Comparison of ENCODE assay signal across 8 mouse cellular contexts in genomic region chr7:46845211-46845977, GRCm38 (mm10). TPM values are rescaled to one million over a fixed set of nuclear protein-coding genes. Genes with fewer than 3 reads are reported as not detected.
A peak's percentile ranks its signal among the peaks of the same experiment; 100 is the strongest.
DNase-seq lines count a peak whose midpoint lies in the region; ATAC-seq and TF ChIP-seq lines count a peak whose summit lies in the region.

No protein-coding gene starts in this region.

- TF ChIP-seq CTCF in lung, postnatal 0 days (IDR thresholded peaks at IDR 0.05): peak; percentile 14; the same call in 1 of the 2 replicates

- peak overlapping the region; percentile 92 for H3K9ac ChIP-seq in hindbrain, embryonic 11.5 days (ENCODE audit: low read depth, low read length)
- H3K9ac ChIP-seq in lung, postnatal 0 days (replicated peaks; ENCODE audit: low read depth): peak overlapping the region; percentile 87

- peaks cover 3% of the 10 kb centered on the region; the same call in 1 of the 2 replicates for H3K4me1 ChIP-seq in hindbrain, embryonic 11.5 days (replicated peaks; ENCODE audit: control insufficient read depth, insufficient read depth, low read length)
- H3K4me1 ChIP-seq in lung, postnatal 0 days (ENCODE audit: insufficient read depth, low read depth, low read length): peaks cover 23% of the 10 kb centered on the region; the same call in 1 of the 2 replicates

- H3K36me3 ChIP-seq in hindbrain, embryonic 11.5 days (ENCODE audit: control insufficient read depth, insufficient read depth, low read length): 0 out of 2 replicates have a peak, but pooled peaks cover 2% of the 10 kb centered on the region
- H3K36me3 ChIP-seq in lung, postnatal 0 days (ENCODE audit: insufficient read depth, low read length): peaks cover 10% of the 10 kb centered on the region

- under 1% methylated on average over 45 of the region's 51 CpGs for WGBS in hindbrain, embryonic 11.5 days
- under 1% methylated on average over 51 of the region's 51 CpGs for WGBS in lung, postnatal 0 days

- H3K27ac ChIP-seq in hindbrain, embryonic 11.5 days (ENCODE audit: low read depth, low read length): peak overlapping the region; percentile 53; the same call in 1 of the 2 replicates
- peak overlapping the region; percentile 96 for H3K27ac ChIP-seq in lung, postnatal 0 days (ENCODE audit: low read length)

- no peaks in the 10 kb centered on the region for H3K27me3 ChIP-seq in hindbrain, embryonic 11.5 days (ENCODE audit: control insufficient read depth, insufficient read depth, low read length)
- H3K27me3 ChIP-seq in lung, postnatal 0 days (replicated peaks; ENCODE audit: insufficient read depth, low read length): no peaks in the 10 kb centered on the region

- peak overlapping the region; percentile 96 for H3K4me2 ChIP-seq in hindbrain, embryonic 11.5 days (replicated peaks; ENCODE audit: low read depth, low read length)
- peak overlapping the region; percentile 98 for H3K4me2 ChIP-seq in lung, postnatal 0 days (replicated peaks; ENCODE audit: low read depth, low read length)

- ATAC-seq in hindbrain, embryonic 11.5 days (ENCODE audit: low FRiP score): peak; percentile 87
- peak; percentile 96 for ATAC-seq in lung, postnatal 0 days

- TF ChIP-seq EP300 in lung, postnatal 0 days (IDR thresholded peaks at IDR 0.05): no peak

- DNase-seq in Muller cell, postnatal 12 days (ENCODE audit: inconsistent ontology term): peak; percentile 94
- DNase-seq in cerebellum, adult 9-11 months: peak; percentile 88
- DNase-seq in frontal cortex, adult 2 months (ENCODE audit: extremely low spot score in 1 of 2, low spot score in 1 of 2): peak; percentile 75 to 94
- DNase-seq in hindbrain, embryonic 11.5 days (ENCODE audit: low spot score): peak; percentile 95
- DNase-seq in layer of hippocampus, postnatal 10 days (ENCODE audit: low spot score in 2 of 2): peak; percentile 91 to 94
- DNase-seq in lung, postnatal 0 days (ENCODE audit: low spot score): peak; percentile 96
- peak; percentile 88 for DNase-seq in ovary, postnatal 10 days (ENCODE audit: low spot score)
- DNase-seq in thymus, postnatal 0 days (ENCODE audit: low spot score): peak; percentile 86

- H3K4me3 ChIP-seq in hindbrain, embryonic 11.5 days (ENCODE audit: low read depth, low read length): peak overlapping the region; percentile 85
- peak overlapping the region; percentile 85 for H3K4me3 ChIP-seq in lung, postnatal 0 days (ENCODE audit: low read depth, low read length)

- no peaks in the 10 kb centered on the region for H3K9me3 ChIP-seq in hindbrain, embryonic 11.5 days (ENCODE audit: control insufficient read depth, low read length)
- no peaks in the 10 kb centered on the region for H3K9me3 ChIP-seq in lung, postnatal 0 days (ENCODE audit: low read length)

RNA-seq across cellular contexts. Expression of gene Ldha, which starts 4.1 kb away (rescaled TPM):
- 323 and 354 TPM in 2 replicates for polyA plus RNA-seq in frontal cortex, adult 2 months (2012; rRNA removed)
- 1,356 and 1,601 TPM in 2 replicates for polyA plus RNA-seq in hindbrain, embryonic 11.5 days (2014; fragmentation: Nextera tagmentation; extraction: Ambion mirVana)
- total RNA-seq in layer of hippocampus, postnatal 10 days (2021): 100 to 1,000 TPM; 430 to 445 TPM
- 533 and 589 TPM in 2 replicates for polyA plus RNA-seq in lung, postnatal 0 days (2015; fragmentation: Nextera tagmentation; extraction: Ambion mirVana)
- 1,216 and 1,339 TPM in 2 replicates for polyA plus RNA-seq in thymus, postnatal 0 days (2015; fragmentation: Nextera tagmentation; extraction: Ambion mirVana)

RNA-seq across cellular contexts. Expression of gene Ldhc, which starts 15.6 kb away (rescaled TPM):
- polyA plus RNA-seq in frontal cortex, adult 2 months (2012; rRNA removed): not detected in 2 replicates
- not detected in 2 replicates for polyA plus RNA-seq in hindbrain, embryonic 11.5 days (2014; fragmentation: Nextera tagmentation; extraction: Ambion mirVana)
- not detected for total RNA-seq in layer of hippocampus, postnatal 10 days (2021)
- 0.11 TPM in 1 of 2 replicates, not detected in the other for polyA plus RNA-seq in lung, postnatal 0 days (2015; fragmentation: Nextera tagmentation; extraction: Ambion mirVana)
- polyA plus RNA-seq in thymus, postnatal 0 days (2015; fragmentation: Nextera tagmentation; extraction: Ambion mirVana): not detected in 2 replicates

RNA-seq across cellular contexts. Expression of gene Gtf2h1, which starts 49.5 kb away (rescaled TPM):
- 29.5 and 32.4 TPM in 2 replicates for polyA plus RNA-seq in frontal cortex, adult 2 months (2012; rRNA removed)
- 53.5 and 58.0 TPM in 2 replicates for polyA plus RNA-seq in hindbrain, embryonic 11.5 days (2014; fragmentation: Nextera tagmentation; extraction: Ambion mirVana)
- total RNA-seq in layer of hippocampus, postnatal 10 days (2021): 10 to 100 TPM; 32.9 to 38.1 TPM
- polyA plus RNA-seq in lung, postnatal 0 days (2015; fragmentation: Nextera tagmentation; extraction: Ambion mirVana): 29.1 and 30.6 TPM in 2 replicates
- polyA plus RNA-seq in thymus, postnatal 0 days (2015; fragmentation: Nextera tagmentation; extraction: Ambion mirVana): 54.3 and 56.6 TPM in 2 replicates

RNA-seq across cellular contexts. Expression of gene Hps5, which starts 49.5 kb away (rescaled TPM):
- 16.1 and 18.8 TPM in 2 replicates for polyA plus RNA-seq in frontal cortex, adult 2 months (2012; rRNA removed)
- 17.4 and 26.1 TPM in 2 replicates for polyA plus RNA-seq in hindbrain, embryonic 11.5 days (2014; fragmentation: Nextera tagmentation; extraction: Ambion mirVana)
- 10 to 100 TPM; 15.4 to 21.7 TPM for total RNA-seq in layer of hippocampus, postnatal 10 days (2021)
- polyA plus RNA-seq in lung, postnatal 0 days (2015; fragmentation: Nextera tagmentation; extraction: Ambion mirVana): 12.7 and 13.7 TPM in 2 replicates
- polyA plus RNA-seq in thymus, postnatal 0 days (2015; fragmentation: Nextera tagmentation; extraction: Ambion mirVana): 15.1 and 16.8 TPM in 2 replicates

Comparison
In these comparisons a context has a peak if more than half of its experiments do, and no peak if none do; other contexts are left out.
1. Peak in every context shown above with its lines: DNase-seq, ATAC-seq, H3K4me3 ChIP-seq and H3K27ac ChIP-seq.